Mouse (Mus musculus) cerebellum, adult 2 months (tissue): Measurements from ENCODE around the gene Bcl6.

Experiments
- CTCF ChIP-seq: fragments of 200-500 bp; IDR thresholded peaks from 2 replicates; pipeline ENCODE4 v1.5.1; 2011; ENCODE audit warnings: low read depth, mild to moderate bottlenecking, control low read depth, low read length, moderate library complexity, borderline replicate concordance; ENCODE audit not compliant: insufficient read depth
- POLR2A ChIP-seq: fragments of 200-500 bp; IDR thresholded peaks from 2 replicates; pipeline ENCODE4 v1.6.1; 2011; ENCODE audit warnings: low read length, control low read depth, borderline replicate concordance; ENCODE audit not compliant: insufficient read depth

- TF ChIP-seq CTCF (no peak), POLR2A (no peak)
These were observed 9.2 kb downstream of the Bcl6 start for GRCm38 (mm10) chr16:23979446-23979845.
